Mouse (Mus musculus): Measurements from ENCODE around the gene Alg11.

The Alg11 gene

GRCm38 (mm10) chr8:22060446-22060889 lies at the start of gene Alg11:
Alg11 (plus strand) TSS chr8:22060721.
- peak; percentile 98 for DNase-seq (ENCODE audit: low spot score)

GRCm38 (mm10) chr8:22013034-22013707 lies 47.4 kb upstream of the Alg11 start:
- DNase-seq (ENCODE audit: low spot score): no peak

DNA sequence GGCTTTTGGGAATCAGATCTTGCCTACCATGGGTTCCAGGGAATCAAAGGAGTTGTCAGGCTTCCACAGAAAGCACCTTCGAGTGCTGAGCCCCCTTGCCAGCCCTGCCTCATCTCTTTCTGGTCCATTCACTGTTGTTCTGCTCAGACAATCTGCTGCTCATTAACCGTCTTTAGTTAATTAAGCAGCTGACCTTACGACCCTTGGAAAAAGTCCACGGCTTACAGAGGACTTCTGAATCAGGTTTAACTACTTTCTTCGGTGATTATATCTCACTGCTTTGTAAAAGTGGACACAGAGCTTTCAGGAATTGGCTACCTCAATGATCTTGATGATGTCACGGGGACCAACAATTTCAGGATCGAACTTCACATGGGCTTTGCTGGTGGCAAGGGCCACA lies 42.8 kb upstream of the Alg11 start:
- no peak for DNase-seq (ENCODE audit: low spot score)

GRCm38 (mm10) chr8:22019498-22019897 lies 41.0 kb upstream of the Alg11 start:
- DNase-seq (ENCODE audit: low spot score): no peak

GRCm38 (mm10) chr8:22022244-22022643 lies 38.3 kb upstream of the Alg11 start:
- no peak for DNase-seq (ENCODE audit: low spot score)

DNA sequence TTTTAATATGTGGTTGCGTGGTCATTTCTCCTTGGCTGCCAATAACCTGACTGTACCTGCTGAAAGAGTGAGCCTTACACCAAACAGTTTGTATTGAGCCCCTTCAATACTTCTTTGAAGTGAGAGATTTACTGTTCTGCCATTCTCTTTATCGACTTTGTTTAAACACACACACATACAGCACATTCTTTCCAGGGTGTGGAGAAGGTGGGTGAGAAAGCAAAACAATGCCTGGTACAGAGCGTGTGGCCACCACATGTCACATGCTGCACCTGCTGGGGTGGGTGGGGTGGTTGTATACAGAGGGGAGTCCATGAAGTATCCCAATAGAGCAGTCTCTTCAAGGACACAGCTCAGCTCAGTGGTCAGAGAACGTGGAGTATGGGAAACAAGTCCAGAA lies 35.3 kb upstream of the Alg11 start:
- no peak for DNase-seq (ENCODE audit: low spot score)

- DNase-seq (ENCODE audit: low spot score): no peak
These were observed 31.5 kb upstream of the Alg11 start for GRCm38 (mm10) chr8:22028973-22029372.

- DNase-seq (ENCODE audit: low spot score): no peak
These were observed 29.5 kb upstream of the Alg11 start for GRCm38 (mm10) chr8:22030990-22031389.

- DNase-seq (ENCODE audit: low spot score): no peak
These were observed 24.4 kb upstream of the Alg11 start for GRCm38 (mm10) chr8:22036137-22036536.

DNA sequence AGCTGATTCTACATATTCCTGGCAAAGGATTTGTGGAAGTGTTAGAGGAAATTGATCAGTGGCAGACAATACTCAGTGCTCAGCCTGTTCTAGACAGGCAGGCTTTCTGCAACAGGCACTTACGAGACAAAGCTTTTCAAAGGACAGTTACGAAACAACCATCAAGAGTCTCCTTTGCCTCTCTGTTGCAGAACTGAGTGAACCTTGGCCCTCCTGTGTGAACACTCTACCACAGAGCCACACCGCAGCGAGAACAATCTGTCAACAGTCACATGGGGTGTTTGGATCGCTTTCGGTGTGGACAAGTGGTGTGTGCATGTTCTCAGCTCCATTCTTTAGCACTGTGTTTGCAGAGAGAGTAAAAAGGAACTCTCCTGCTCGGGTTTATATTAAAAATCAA lies 23.5 kb upstream of the Alg11 start:
- DNase-seq (ENCODE audit: low spot score): no peak

- no peak for DNase-seq (ENCODE audit: low spot score)
These were observed 20.9 kb upstream of the Alg11 start for GRCm38 (mm10) chr8:22039468-22040152.

DNA sequence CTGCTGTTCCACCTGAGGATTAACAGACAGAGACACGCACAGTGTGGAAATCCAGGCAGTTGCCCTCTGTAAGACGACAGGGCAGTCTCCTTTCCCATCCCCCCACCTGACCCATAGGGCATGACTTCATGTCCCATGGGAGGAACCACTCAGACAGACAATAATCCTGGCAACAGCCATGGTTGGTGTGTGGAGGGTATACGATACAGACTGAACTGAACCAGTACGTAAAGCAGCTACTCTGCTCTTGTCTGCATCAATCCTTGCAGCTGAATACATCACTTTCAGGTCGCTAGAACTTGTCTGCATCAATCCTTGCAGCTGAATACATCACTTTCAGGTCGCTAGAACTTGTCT lies 20.4 kb upstream of the Alg11 start:
- no peak for DNase-seq (ENCODE audit: low spot score)

DNA sequence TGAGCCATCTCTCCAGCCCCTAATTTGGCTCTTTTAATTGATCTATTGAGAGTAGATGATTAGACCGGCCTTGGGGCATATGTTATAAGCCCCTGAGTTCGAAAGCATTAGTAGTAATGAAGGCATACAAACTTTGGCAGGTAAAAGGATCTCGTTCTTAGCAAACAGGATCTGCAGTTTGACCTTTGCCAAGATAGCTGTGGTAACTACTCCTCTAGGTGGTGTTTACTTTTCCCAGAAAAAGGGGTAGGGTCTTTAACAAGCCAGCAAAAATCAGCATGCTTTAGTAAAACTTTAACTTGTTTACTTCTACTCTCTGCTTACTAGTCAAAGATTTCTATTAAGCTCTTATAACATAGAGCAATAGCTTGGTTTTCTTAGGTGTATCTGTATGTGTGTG lies 18.0 kb upstream of the Alg11 start:
- DNase-seq (ENCODE audit: low spot score): no peak

GRCm38 (mm10) chr8:22043706-22044105 lies 16.8 kb upstream of the Alg11 start:
- no peak for DNase-seq (ENCODE audit: low spot score)

- peak; percentile 28 for DNase-seq (ENCODE audit: low spot score)
These were observed 12.6 kb upstream of the Alg11 start for GRCm38 (mm10) chr8:22047699-22048464.

DNA sequence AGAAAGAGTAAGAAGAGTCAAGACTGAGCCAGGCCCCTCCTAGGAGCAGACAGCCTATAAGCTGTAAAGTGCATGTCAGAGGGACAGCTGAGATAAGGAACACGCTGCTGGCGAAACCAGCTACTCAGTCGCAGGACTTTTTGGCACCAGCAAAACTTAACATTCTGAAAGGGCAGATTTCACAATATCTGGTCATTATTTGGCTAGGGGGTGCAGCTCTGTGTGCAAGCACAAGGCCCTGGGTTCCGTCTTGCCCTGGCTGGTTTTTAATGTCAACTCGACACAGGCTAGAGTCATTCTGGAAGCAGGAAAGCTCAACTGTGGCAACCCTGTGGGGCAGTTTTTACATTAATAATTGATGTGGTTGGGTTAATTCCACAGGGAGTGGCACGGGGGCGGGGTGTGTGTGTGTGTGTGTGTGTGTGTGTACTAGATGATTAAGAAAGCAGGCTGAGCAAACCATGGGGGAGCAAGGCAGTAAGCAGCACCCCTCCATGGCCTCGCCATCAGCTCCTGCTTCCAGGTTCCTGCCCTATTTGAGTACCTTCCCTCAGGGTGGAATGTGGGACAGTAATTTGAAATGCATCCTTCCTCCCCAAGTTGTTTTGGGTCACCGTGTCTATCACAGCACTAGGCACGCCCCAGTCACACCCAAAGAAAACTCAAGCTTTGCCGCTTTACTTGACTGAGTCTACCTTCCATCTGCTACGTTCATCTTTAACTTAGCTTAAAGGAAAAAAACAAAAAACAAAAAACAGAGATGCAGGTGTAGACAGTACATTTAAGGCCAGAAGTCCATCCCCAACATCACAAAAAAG lies 5.6 kb upstream of the Alg11 start:
- no peak for DNase-seq (ENCODE audit: low spot score)

- no peak for DNase-seq (ENCODE audit: low spot score)
These were observed 5.0 kb upstream of the Alg11 start for GRCm38 (mm10) chr8:22055492-22055877.

GRCm38 (mm10) chr8:22056850-22057249 lies 3.7 kb upstream of the Alg11 start:
- DNase-seq (ENCODE audit: low spot score): no peak

DNA sequence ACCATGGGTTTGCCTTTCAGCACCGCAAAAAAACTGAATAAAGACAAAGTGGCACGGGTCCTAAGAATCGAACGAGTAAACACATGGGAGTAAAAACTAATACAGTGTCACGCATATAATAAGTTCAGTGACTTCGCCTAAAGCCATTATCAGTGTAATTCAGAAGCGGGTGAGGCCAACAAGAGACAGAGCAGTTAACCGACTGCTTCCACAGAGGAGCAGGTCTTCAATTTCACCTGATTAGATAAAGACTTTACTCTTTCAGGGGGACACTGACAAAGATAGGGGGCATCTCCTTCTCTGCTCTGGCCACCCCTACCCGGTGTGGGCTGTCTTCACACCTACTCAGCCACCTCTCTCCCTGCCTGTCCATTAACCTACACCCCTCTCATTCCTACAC lies 2.2 kb upstream of the Alg11 start:
- no peak for DNase-seq (ENCODE audit: low spot score)

- no peak for DNase-seq (ENCODE audit: low spot score)
These were observed 1.3 kb upstream of the Alg11 start for GRCm38 (mm10) chr8:22059153-22059738.

GRCm38 (mm10) chr8:22059821-22060445 lies 588 bp upstream of the Alg11 start, which contains the start of gene Atp7b:
Atp7b (minus strand) TSS chr8:22060305.
- DNase-seq (ENCODE audit: low spot score): no peak

Data from layer of hippocampus, adult 11-12 months (tissue).